Mouse (Mus musculus): ENCODE data around the gene Thap2.

DNA sequence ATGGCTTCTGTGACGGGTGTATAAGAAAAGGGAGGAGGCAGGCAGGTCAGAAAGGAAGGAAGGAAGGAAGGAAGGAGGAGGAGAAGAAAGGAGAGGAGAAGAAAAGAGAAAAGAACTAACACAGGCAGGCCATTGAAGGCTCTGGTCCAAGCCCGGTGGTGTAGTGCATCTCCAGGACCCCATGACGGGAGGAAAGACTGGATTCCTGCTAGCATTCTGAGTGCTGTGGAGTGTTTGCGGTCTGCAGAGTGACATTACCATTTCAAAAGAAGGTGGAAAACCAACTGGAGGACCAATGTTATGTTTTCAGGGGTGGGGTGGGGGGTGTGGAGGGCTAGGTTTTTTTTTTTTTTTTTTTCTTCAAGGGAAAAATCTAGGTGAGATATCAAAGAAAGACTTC is 37.7 kb upstream of the Thap2 start:
- TF ChIP-seq CTCF (IDR thresholded peaks at IDR 0.05; ENCODE audit: borderline replicate concordance, control insufficient read depth, extremely low read depth, insufficient read depth, low read length, poor library complexity) (no peak), POLR2A (IDR thresholded peaks at IDR 0.05; ENCODE audit: control insufficient read depth, extremely low read depth, insufficient read depth, low read length, poor library complexity) (no peak)
